Mouse (Mus musculus) heart, postnatal 4 days (tissue): ENCODE measurements at regions not wholly inside any gene's neighbourhood (a gene's known extent, or its start where the extent isn't known, plus 50 kb on each side); places are given as distances from the start of the nearest gene placed in this dataset.
"Not testable (repeated sequence)": the region's sequence is repeated elsewhere in the genome, so short reads cannot be mapped to it uniquely, and the experiment has no call there.

Source experiments
- DNase-seq: peaks from one replicate; pipeline ENCODE4 v3.0.0; 2021

DNA sequence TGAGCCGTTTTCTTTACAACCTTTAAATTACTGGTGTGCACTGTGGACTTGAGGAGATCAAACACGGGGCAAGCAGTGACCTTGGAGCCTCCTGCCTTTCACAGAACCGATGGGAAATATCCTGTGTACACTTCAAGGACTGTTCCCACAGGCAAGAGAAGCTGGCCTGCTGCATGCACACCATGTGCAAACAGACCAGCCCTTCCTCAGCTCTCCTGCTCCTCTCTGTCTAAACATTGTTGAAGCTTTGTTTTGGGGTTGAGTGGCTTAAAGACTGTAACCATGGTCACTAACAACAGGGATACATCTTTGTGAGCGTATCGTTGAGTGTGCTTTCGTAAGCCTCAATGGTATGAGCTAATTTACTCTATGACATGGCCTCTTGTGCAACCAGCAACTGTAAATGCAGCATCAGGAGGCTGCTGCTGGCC lies 50.2 kb upstream of the Agps start:
- DNase-seq, result no peak

- DNase-seq, result peak; percentile 38
These were observed 50.9 kb upstream of the Agps start for GRCm38 (mm10) chr2:75781078-75781477.

GRCm38 (mm10) chr2:75778628-75779027 lies 53.3 kb upstream of the Agps start:
- DNase-seq, result not testable (repeated sequence)

- DNase-seq, result peak; percentile 38
These were observed 54.9 kb upstream of the Agps start for GRCm38 (mm10) chr2:75777040-75777451.

- DNase-seq, result no peak
These were observed 55.4 kb upstream of the Agps start for GRCm38 (mm10) chr2:75776533-75776932.

DNA sequence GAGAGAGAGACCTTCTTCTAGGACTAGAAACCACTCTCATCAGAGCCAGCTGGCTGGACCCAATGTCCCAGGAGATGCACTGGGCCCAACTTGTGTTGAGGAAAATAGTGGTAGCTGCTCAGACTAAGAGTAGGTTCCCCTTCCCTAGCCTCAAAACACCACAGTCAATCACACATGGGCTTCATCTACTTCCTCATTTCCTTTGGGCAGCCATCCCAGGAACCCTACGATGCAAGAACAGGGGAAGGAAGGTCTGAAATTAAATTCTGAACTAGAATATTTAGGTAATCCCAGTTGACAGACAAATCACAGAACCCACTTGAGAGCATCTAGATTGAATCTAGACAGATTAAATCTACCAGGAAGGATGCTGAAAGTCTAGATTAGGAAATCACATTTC lies 56.8 kb upstream of the Agps start:
- no peak for DNase-seq

GRCm38 (mm10) chr2:75773431-75773830 lies 58.5 kb upstream of the Agps start:
- DNase-seq, result no peak

GRCm38 (mm10) chr2:75772251-75772956 lies 59.6 kb upstream of the Agps start:
- DNase-seq, result peak; percentile 59

DNA sequence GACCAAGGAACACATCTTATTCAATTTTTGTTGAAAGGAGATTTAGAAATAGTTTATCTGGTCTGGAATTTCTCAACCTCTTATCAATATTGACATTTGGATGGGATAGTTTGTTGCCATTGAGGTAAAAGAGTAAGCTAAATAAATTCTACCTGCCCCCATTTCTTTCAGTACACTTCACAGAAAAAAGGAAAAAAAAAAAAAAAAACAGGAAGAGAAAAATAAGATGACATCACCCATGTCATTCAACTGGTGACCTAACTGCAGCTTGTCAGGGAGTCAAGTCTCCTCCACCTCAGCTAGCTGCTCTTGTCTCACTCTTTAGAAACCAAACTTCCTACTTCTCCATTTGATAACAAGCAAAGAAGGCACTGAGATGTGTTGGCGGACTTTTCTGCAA lies 61.3 kb upstream of the Agps start:
- DNase-seq, result no peak

DNA sequence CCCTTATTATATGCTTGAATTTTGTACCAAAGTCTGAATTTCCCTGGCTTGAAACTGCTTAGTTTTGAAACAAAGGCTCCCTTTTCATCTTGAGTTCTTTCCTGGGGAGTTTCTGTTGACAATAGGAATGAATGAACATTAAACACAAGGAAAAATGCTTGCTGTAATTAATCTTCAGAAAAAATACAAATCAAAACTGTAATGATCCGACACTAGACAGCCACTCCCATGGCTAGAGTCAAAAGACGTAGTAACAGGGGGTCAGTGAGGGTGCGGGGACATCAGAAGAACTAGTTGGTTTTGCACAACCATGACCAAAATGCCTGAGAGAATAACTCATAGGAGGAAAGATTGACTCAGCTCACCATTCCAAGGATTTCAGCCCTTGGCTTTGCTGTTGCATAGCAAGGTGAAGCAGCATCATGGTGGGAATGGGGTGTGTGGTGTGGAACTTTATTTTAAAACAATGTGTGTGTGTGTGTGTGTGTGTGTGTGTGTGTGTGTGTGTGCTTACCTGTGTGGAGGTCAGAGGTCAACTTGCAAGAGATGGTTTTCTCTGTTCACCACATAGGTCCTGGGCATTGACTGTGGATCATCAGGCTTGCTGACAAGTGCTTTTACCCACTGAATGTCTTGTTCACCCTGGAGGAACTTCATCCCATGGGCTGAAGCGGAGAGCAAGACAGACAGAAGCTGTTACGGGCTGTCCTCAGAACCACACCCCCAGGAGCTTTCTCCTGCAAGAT lies 63.2 kb upstream of the Agps start:
- no peak for DNase-seq

GRCm38 (mm10) chr2:75767871-75768558 lies 63.6 kb upstream of the Nfe2l2 start:
- DNase-seq, result no peak

GRCm38 (mm10) chr2:75765403-75765802 lies 61.0 kb upstream of the Nfe2l2 start:
- no peak for DNase-seq

- peak; percentile 49 for DNase-seq
These were observed 58.8 kb upstream of the Nfe2l2 start for GRCm38 (mm10) chr2:75763252-75763651.

- DNase-seq, result no peak
These were observed 57.6 kb upstream of the Nfe2l2 start for GRCm38 (mm10) chr2:75762030-75762429.

DNA sequence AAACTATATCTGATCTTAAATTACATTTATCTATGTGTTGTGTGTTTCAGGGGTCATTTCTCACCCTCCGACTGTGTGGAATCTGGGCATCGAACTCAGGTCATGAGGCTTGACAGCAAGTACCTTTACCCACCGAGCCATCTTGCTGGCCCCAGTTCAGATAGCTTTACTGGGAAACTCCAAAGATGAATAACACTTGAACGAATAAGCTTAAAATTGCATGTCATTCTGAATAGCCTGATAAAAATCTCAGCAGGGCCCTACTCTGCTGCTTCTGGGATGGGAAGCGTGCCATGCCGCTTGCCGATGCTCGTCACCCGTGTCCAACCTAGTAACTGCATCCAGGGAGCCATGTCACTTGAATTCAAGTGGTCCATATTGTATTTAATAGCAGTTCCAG lies 57.2 kb upstream of the Nfe2l2 start:
- DNase-seq, result no peak

GRCm38 (mm10) chr2:75759196-75759885 lies 54.9 kb upstream of the Nfe2l2 start:
- no peak for DNase-seq

GRCm38 (mm10) chr2:75758277-75758676 lies 53.8 kb upstream of the Nfe2l2 start:
- no peak for DNase-seq

GRCm38 (mm10) chr2:75756704-75757638 lies 52.5 kb upstream of the Nfe2l2 start:
- DNase-seq, result peak; percentile 38

GRCm38 (mm10) chr2:75754606-75755005 lies 50.2 kb upstream of the Nfe2l2 start:
- DNase-seq, result no peak
